Mouse (Mus musculus): ENCODE measurements at regions not wholly inside any gene's neighbourhood (a gene's known extent, or its start where the extent isn't known, plus 50 kb on each side); places are given as distances from the start of the nearest gene placed in this dataset.
"Not testable (repeated sequence)": the region's sequence is repeated elsewhere in the genome, so short reads cannot be mapped to it uniquely, and the experiment has no call there.

GRCm38 (mm10) chr8:5523281-5523680, 418.1 kb upstream of the Slc10a2 start:
- no peak for DNase-seq (ENCODE audit: low spot score in 2 of 2)

GRCm38 (mm10) chr8:5495861-5496260, 390.7 kb upstream of the Slc10a2 start:
- DNase-seq (ENCODE audit: low spot score in 2 of 2), result no peak

GRCm38 (mm10) chr8:5490491-5490890, 385.3 kb upstream of the Slc10a2 start:
- DNase-seq (ENCODE audit: low spot score in 2 of 2), result no peak

GRCm38 (mm10) chr8:5482938-5483337, 377.8 kb upstream of the Slc10a2 start:
- no peak for DNase-seq (ENCODE audit: low spot score in 2 of 2)

GRCm38 (mm10) chr8:5472999-5473398, 367.8 kb upstream of the Slc10a2 start:
- DNase-seq (ENCODE audit: low spot score in 2 of 2), result no peak

GRCm38 (mm10) chr8:5472582-5472981, 367.4 kb upstream of the Slc10a2 start:
- no peak for DNase-seq (ENCODE audit: low spot score in 2 of 2)

- no peak for DNase-seq (ENCODE audit: low spot score in 2 of 2)
Measured at GRCm38 (mm10) chr8:5457619-5458018, 352.5 kb upstream of the Slc10a2 start.

- no peak for DNase-seq (ENCODE audit: low spot score in 2 of 2)
Measured at GRCm38 (mm10) chr8:5453469-5453868, 348.3 kb upstream of the Slc10a2 start.

- not testable (repeated sequence) for DNase-seq (ENCODE audit: low spot score in 2 of 2)
Measured at GRCm38 (mm10) chr8:5442243-5442642, 337.1 kb upstream of the Slc10a2 start.

- not testable (repeated sequence) for DNase-seq (ENCODE audit: low spot score in 2 of 2)
Measured at GRCm38 (mm10) chr8:5440404-5440803, 335.3 kb upstream of the Slc10a2 start.

GRCm38 (mm10) chr8:5439054-5439453, 333.9 kb upstream of the Slc10a2 start:
- no peak for DNase-seq (ENCODE audit: low spot score in 2 of 2)

GRCm38 (mm10) chr8:5428303-5428971, 323.3 kb upstream of the Slc10a2 start:
- DNase-seq (ENCODE audit: low spot score in 2 of 2), result no peak

GRCm38 (mm10) chr8:5416841-5417240, 311.7 kb upstream of the Slc10a2 start:
- DNase-seq (ENCODE audit: low spot score in 2 of 2), result not testable (repeated sequence)

- no peak for DNase-seq (ENCODE audit: low spot score in 2 of 2)
Measured at GRCm38 (mm10) chr8:5384851-5385250, 279.7 kb upstream of the Slc10a2 start.

GRCm38 (mm10) chr8:5378001-5378400, 272.9 kb upstream of the Slc10a2 start:
- no peak for DNase-seq (ENCODE audit: low spot score in 2 of 2)

- DNase-seq (ENCODE audit: low spot score in 2 of 2), result no peak
Measured at GRCm38 (mm10) chr8:5339953-5340352, 234.8 kb upstream of the Slc10a2 start.

GRCm38 (mm10) chr8:5314594-5314993, 209.4 kb upstream of the Slc10a2 start:
- no peak for DNase-seq (ENCODE audit: low spot score in 2 of 2)

GRCm38 (mm10) chr8:5299982-5300381, 194.8 kb upstream of the Slc10a2 start:
- no peak for DNase-seq (ENCODE audit: low spot score in 2 of 2)

- no peak for DNase-seq (ENCODE audit: low spot score in 2 of 2)
Measured at GRCm38 (mm10) chr8:5297190-5297589, 192.0 kb upstream of the Slc10a2 start.

- no peak for DNase-seq (ENCODE audit: low spot score in 2 of 2)
Measured at GRCm38 (mm10) chr8:5285708-5286161, 180.6 kb upstream of the Slc10a2 start.

GRCm38 (mm10) chr8:5283799-5284198, 178.6 kb upstream of the Slc10a2 start:
- DNase-seq (ENCODE audit: low spot score in 2 of 2), result no peak

GRCm38 (mm10) chr8:5262316-5262715, 157.2 kb upstream of the Slc10a2 start:
- no peak for DNase-seq (ENCODE audit: low spot score in 2 of 2)

- peak; percentile 2 to 7 for DNase-seq (ENCODE audit: low spot score in 2 of 2)
Measured at GRCm38 (mm10) chr8:5241871-5242270, 136.7 kb upstream of the Slc10a2 start.
